Mouse (Mus musculus) spleen, postnatal 36 days (tissue): Measurements from ENCODE around the gene Psmb10.
A peak's percentile ranks its signal among the peaks of the same experiment; 100 is the strongest.

Source experiments
- DNase-seq, 2 experiments: peaks; one replicate each; pipeline ENCODE4 v3.0.0; 2022; ENCODE audit warnings: low spot score in 2 of 2, mixed read lengths in 1 of 2

Gene Psmb10

DNA sequence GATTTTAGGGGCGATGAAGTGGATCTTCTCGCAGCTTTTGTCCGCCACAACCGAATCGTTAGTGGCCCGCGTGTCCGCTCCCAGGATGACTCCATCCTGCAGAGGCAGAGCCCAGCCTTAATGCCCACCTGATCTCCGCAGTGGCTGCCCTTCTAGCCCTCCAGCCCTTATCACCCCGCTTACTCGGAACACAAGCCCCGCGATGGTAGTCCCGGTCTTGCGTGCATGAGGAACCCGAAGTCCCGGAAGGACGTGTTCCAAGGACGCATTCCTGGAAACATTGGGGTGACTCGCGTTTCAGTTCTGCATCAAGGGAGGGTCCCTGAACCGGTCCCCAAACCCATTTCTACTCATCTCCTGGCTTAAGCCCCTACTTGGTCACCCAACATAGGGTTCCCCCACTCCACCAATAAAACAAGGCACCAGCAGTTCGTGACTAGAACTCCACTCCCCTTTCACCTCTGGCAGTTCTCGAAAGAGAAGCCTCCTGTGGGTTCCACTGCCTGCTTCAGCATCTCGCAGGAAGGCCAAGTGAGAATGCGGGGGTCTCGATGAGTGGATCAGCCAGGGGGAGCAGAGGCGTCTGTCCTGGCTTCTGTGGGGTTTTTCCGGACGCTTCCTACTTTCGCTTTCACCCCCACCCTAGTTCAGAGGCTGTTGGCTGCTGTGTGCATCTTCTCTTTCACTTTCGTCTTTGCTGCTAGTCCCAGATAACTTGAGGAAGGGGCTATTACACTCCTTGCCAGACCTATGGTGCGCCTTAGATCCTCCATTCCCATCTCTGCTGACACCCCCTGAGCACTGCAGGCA is 543 bp downstream of the Psmb10 start:
- peak; percentile 67 to 70 for DNase-seq

DNA sequence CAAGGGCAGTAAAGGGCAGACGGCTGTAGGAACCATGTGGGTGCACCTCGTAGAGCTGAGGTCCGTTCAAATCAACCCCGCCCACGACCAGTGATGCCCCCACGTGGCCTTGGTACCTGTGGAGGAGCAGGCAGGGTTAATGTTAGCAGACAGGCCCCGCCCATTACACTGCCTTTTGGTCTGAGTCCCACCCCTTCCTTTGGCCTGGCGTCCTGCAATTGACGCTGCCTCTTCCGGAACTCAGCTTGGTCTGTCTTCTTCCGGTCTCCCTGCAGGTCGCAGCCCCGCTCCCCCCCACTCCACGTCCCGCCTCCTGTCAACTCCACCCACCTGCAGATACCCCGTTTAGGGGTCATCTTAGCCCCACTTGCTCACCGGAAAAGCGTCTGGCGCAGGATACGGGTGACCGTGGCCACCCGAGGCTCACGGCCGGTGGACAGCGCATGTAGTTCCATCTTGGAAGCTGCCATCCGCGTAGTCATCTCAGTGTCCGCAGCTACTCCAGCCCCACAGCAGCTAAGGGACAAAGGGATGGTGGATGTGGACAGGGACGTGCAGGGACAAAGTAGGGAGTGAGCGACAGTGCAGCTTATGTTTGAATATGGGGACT is 1.3 kb downstream of the Psmb10 start:
- peak; percentile 91 for DNase-seq

GRCm38 (mm10) chr8:105935863-105936603 is 2.2 kb downstream of the Psmb10 start:
- no peak for DNase-seq

DNA sequence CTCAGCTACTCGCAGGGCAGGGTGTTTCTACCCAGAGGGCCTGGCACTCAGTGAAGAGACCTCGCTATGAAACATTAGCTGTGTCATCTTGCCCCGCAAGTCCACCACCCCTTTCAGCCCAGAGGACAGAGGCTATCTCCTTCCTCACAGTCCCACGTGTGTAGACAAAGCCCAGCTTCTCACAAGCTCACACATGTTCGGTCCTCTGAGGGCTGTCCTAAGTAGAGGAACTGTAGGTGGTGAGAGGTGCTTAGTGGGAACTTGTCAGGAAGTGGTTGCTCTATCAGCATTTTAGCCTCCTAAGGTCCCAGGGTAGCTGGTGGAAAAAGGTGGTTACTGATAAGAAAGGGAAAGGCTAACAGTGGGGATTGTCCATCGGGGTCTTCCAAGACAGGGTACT is 3.1 kb downstream of the Psmb10 start:
- DNase-seq, result no peak

- DNase-seq, result no peak
Measured at GRCm38 (mm10) chr8:105933762-105934161, 4.5 kb downstream of the Psmb10 start, which contains the start of gene Ctrl. Ctrl (minus strand) TSS chr8:105933862.

DNA sequence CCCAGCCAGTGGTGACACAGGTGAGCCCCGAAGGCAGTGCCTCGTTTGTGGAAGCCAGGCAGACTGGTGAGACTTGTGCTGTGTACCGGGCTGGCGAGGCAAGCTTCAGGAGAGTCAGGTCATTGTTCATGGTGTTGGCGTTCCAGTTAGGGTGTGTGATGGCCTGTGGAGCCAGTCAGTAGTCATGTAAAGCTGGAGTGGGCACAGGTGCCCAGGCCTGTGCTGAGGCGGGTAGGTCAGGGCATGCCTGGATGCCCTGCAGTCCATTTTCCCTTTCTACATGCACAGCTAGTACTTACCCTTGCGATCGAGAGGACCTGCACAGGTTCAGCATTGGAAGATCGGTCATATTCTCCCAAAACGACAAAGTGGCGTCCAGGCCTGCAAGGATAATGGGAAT is 5.7 kb downstream of the Psmb10 start:
- no peak for DNase-seq

- DNase-seq, result no peak
Measured at GRCm38 (mm10) chr8:105931271-105931670, 7.0 kb downstream of the Psmb10 start.

DNA sequence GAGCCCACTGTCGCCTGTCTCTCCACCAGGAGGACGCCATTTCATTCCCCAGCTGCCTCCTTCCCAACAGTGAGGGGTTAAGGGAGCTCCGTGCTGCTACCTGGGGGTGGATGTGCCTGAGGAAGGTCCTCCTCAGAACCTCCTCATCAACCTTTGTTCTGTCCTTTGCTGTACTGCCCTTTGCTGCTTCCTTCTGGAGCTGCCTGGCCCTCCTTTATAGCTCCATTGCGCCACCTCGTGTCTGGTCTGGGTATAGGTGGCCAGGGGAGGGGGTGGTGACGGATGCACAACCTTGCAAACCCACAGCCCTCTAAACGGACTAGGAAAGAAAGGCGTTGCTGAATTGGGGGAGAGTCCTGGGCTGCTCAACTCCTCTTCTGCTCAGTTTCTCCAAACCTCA is 7.6 kb downstream of the Psmb10 start:
- DNase-seq, result peak; percentile 73 to 78

GRCm38 (mm10) chr8:105925123-105925522 is 13.1 kb downstream of the Psmb10 start:
- no peak for DNase-seq

GRCm38 (mm10) chr8:105919390-105919789 is 18.9 kb downstream of the Psmb10 start:
- DNase-seq, result no peak

DNA sequence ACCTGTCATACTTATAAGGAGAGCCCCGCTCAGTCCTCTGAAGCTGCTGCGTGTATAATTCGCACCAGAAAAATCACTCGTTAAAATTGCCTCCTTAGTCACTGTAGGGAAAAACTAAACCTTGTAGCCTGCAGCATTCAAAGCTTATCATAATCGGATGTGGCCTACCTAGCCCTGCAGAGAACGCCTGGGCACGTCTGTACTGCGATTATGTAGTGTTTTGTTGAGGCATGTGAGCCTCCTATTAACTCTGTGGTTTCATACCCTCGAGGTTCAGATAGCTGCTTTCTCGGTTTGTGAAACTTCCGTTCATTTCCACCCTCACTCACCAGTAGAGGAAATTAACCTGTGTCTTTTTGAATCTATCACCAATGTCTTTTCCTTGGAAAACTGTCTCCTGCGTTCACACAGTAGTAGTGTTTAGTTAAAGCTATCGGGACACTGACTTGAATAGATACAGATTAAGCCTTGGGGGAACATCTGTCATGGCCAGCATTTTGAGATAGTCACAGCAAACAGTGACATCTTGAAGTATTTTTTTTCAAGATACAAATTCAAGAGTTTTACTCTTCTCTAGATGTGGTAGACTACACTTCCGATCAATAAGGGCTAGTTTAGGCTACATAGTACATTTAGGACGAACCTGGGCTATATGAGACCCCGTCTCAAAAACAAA is 37.2 kb downstream of the Psmb10 start:
- peak in 1 of 2 experiments; percentile 25 for DNase-seq

- DNase-seq, result peak; percentile 89 to 90
Measured at GRCm38 (mm10) chr8:105900180-105900940, 37.9 kb downstream of the Psmb10 start, which contains the start of gene Pskh1. Pskh1 (plus strand) TSS chr8:105900441.

GRCm38 (mm10) chr8:105897801-105898480 is 40.3 kb downstream of the Psmb10 start:
- DNase-seq, result no peak

GRCm38 (mm10) chr8:105893339-105893738 is 44.9 kb downstream of the Psmb10 start, which contains the start of gene Nrn1l:
Nrn1l (plus strand) TSS chr8:105893567.
- DNase-seq, result no peak

GRCm38 (mm10) chr8:105892432-105892831 is 45.8 kb downstream of the Psmb10 start:
- DNase-seq, result no peak

DNA sequence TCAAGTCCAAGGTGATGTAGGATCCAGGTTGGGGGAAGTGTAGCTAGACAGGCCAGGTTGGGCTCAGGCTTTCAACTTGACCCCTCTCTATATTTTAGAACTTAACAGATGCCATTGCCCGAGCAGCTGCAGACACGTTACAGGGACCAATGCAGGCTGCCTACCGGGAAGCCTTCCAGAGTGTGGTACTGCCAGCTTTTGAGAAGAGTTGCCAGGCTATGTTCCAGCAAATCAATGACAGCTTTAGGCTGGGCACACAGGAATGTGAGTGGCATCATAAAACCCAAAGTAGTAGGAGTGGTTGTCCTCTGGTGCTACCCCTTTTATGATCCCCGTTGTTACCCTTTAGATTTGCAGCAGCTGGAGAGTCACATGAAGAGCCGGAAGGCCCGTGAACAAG is 47.4 kb downstream of the Psmb10 start:
- no peak for DNase-seq

GRCm38 (mm10) chr8:105889756-105890465 is 48.3 kb downstream of the Psmb10 start:
- DNase-seq, result no peak
